Mouse (Mus musculus): ENCODE results near the gene P4htm.

DNA sequence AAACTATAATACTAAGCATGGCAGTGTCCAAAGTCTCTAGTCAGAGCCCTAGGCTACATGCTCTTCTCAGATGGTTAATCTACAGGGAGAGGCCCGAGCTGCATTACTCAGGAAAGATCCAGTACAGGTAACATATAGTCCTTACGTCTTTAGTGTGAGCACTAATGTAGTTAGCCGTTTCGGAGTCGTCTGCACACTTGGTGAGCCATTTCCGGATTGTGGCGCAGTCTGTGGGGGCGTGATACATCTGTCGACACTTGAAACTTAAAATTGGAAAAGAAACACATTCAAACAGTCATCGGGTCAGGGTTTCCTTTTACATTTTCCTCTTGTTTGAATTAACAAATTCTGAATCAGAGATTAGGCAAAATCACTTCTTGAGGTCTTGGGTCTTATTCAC lies 14.0 kb upstream of the P4htm start:
- no peak for TF ChIP-seq BHLHE40 (IDR thresholded peaks at IDR 0.05; ENCODE audit: borderline replicate concordance, low read depth, low read length)
- no peak for TF ChIP-seq CTCF (IDR thresholded peaks at IDR 0.05 in 2 of 3, conservative IDR thresholded peaks at IDR 0.05 in 1 of 3; ENCODE audit: control insufficient read depth in 1 of 3, insufficient read depth in 1 of 3, low read depth in 2 of 3, low read length in 3 of 3, poor library complexity in 1 of 3, severe bottlenecking in 1 of 3)
- no peak for TF ChIP-seq MAZ (IDR thresholded peaks at IDR 0.05; ENCODE audit: low read depth, low read length)
- TF ChIP-seq USF1 (IDR thresholded peaks at IDR 0.05; ENCODE audit: low read depth, low read length) = no peak
- no peak for TF ChIP-seq TCF12 (IDR thresholded peaks at IDR 0.05; ENCODE audit: low read depth, low read length)
- TF ChIP-seq MYB (IDR thresholded peaks at IDR 0.05; ENCODE audit: low read depth, low read length) = no peak
- TF ChIP-seq GATA1 (IDR thresholded peaks at IDR 0.05; ENCODE audit: low read depth, low read length) = no peak
- TF ChIP-seq ZNF384 (IDR thresholded peaks at IDR 0.05; ENCODE audit: low read depth, low read length) = no peak
- TF ChIP-seq EP300 (IDR thresholded peaks at IDR 0.05; ENCODE audit: low read depth in 1 of 2, low read length in 2 of 2) = no peak
- TF ChIP-seq POLR2A (IDR thresholded peaks at IDR 0.05; ENCODE audit: control insufficient read depth in 1 of 2, insufficient read depth in 1 of 2, low read depth in 1 of 2, low read length in 2 of 2, poor library complexity in 1 of 2) = no peak
- TF ChIP-seq MAFK (IDR thresholded peaks at IDR 0.05; ENCODE audit: borderline replicate concordance, low read depth, low read length) = no peak
- TF ChIP-seq TBP (IDR thresholded peaks at IDR 0.05; ENCODE audit: low read depth, low read length) = no peak
